Mouse (Mus musculus) erythroid progenitor cell, adult 5-6 weeks (primary cell): ENCODE results near the gene Ccdc85c. TPM values are rescaled to one million over a fixed set of nuclear protein-coding genes. Genes with fewer than 3 reads are reported as not detected.

Experiments
- ATAC-seq: replicated peaks from 2 replicates; pipeline ENCODE4 v1.8.0; 2016; ENCODE audit warnings: moderate number of reproducible peaks, mild to moderate bottlenecking, moderate TSS enrichment, inconsistent platforms; ENCODE audit not compliant: poor library complexity, low FRiP score, severe bottlenecking
- total RNA-seq, 2 experiments: library from RNA; stranded (forward) in 1 of 2; stranded (reverse) in 1 of 2; fragments of 150-400 nt in 1 of 2; fragments of 186-747, 209-891 nt in 1 of 2; gene quantifications; 2 replicates each; pipeline versions ENCODE4 v1.2.3 to v1.2.4; 2015 to 2017; ENCODE audit warnings: low replicate concordance in 2 of 2

Ccdc85c gene
- total RNA-seq, 2 experiments from 2014 or later: 6.3 TPM; not detected in 1

DNA sequence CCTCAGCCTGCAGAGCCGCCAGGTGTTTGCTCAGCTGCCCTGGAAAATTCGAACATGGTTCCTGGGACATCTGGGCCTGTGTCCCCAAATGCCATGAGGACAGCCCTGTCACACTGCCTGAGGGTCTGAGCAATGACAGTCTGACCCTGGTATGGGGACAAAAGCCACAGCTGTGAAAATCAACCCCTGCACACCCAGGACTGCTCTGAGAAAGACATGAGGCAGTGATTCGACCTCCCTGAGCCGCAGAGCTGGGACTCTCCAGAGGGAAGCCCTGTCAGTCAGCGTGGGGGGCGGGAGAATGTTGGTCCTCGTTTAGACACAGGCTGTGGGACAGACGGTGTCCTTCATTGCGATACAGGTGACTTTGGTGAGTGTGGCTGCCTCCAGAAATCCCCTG lies 29.6 kb downstream of the Ccdc85c start:
- ATAC-seq: no peak

DNA sequence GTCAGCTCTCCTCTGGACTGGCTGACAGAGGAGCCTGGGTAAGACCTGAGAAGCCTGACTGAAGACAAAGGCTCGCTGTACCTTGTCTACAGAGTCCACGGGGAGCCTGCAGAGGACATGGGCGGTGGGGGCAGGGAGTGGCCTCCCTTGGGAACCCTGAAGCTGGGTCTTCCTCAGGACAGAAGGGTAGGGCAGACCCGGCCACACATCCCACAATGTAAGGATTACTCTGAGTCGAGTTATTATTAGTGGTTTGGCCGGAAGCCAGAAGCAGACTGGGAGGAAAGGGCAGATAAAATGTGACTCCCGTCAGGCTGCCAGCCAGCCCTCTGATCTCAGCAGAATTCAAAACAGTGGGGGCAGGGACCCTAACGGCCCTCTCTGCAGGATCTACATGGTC lies 30.4 kb downstream of the Ccdc85c start:
- ATAC-seq: no peak

GRCm38 (mm10) chr12:108242243-108242745 lies 32.9 kb downstream of the Ccdc85c start:
- ATAC-seq: no peak

- no peak for ATAC-seq
Observed at GRCm38 (mm10) chr12:108241626-108242025, 33.6 kb downstream of the Ccdc85c start.

GRCm38 (mm10) chr12:108240953-108241588 lies 34.2 kb downstream of the Ccdc85c start:
- no peak for ATAC-seq

DNA sequence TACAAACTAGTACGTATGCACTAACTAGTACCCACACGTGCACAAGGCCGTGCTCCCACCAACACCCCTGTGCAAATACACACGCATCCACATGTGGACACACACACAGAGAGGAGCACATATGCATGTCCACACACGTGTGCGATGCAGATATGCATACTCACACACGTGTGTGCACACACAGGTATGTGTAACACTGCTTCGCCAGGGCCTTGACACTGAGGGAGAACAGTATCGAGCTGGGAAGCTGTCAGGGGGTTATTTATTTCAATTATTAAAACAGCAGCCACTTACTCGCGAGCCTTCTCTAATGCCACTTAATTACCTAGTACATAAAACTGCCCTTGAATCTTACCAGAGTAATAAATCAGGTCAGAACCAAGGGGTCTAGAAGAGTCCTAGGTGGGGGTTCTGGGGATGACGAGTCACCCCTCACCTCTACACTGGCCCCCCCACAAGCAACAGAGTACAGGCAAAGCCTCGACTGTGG lies 34.8 kb downstream of the Ccdc85c start:
- no peak for ATAC-seq

GRCm38 (mm10) chr12:108239441-108239840 lies 35.8 kb downstream of the Ccdc85c start:
- no peak for ATAC-seq

GRCm38 (mm10) chr12:108238395-108239035 lies 36.7 kb downstream of the Ccdc85c start:
- no peak for ATAC-seq

- ATAC-seq: no peak
Observed at GRCm38 (mm10) chr12:108237300-108238006, 37.8 kb downstream of the Ccdc85c start.

GRCm38 (mm10) chr12:108235976-108236555 lies 39.2 kb downstream of the Ccdc85c start:
- no peak for ATAC-seq

DNA sequence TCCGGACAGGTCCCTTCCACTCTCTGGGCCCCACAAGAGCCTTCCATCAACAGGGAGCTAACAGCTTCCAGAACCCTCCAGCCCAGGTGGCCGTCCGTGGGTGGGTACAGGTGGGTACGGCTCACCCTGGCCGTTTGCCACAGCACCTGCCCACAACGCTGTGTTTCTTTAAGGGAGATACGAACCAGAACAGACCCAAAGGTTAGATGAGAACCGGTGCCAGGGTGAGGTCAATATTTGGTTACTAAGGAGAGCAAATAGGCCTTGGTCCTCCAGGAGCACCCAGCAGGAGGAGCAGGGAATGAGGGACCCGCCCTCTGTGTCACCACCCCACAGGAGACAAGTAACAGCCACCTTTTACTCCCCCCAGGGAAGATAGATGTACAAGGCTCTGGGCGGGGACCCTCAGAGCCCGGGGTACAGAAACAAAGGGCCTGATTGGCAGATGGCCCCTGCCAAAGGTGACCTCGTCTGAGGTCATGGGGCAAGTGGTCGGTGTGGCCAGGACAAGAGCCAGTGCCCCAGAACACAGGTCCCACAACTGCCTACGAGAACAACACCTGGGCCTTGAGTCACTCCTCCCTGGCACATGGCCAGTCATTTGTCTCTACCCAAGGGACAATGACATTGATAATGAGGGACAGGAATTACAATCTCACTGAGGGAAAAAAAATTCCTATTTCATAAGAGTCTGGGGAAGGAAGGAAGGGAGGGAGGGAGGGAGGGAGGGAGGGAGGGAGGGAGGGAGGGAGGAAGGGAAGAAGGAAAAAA lies 40.2 kb downstream of the Ccdc85c start:
- ATAC-seq: no peak

DNA sequence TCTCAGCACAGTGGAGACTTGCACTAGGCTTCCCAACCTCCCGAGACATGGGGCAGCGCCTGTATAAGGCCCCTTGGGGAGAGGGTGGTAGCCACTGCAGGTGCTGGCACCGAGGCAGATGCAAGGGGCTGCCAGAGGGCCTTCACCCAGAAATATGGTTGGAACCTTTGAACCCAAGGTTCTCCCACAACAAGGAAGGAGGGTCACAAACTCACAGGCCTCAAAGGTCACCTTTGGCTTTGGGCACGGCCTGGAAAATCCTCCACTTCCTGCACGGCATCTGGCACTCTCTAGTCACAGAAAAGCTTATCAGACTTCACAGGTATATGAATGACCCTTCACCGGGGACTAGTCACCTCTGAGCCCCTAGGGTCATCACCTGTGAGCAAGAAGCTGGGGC lies 41.5 kb downstream of the Ccdc85c start:
- no peak for ATAC-seq

DNA sequence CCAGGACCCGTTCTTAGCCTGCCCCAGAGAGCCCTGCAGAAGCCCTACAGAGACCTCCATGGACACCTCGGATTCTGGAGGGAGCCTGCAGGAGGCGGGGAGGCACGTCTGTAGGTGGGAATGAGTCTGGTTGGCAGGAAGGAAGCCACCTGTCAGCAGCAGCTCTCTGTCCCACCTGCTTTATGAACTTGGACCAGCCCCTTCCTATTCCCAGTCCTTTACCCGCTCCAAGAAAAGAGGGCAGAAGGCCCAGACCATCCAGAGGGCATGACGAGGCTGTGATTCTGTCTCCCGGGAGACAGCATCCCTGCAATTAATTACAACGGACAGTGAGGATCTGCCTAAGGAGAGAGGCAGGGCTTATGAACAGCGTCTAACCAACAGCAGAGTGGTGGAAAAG lies 43.3 kb downstream of the Ccdc85c start:
- no peak for ATAC-seq

DNA sequence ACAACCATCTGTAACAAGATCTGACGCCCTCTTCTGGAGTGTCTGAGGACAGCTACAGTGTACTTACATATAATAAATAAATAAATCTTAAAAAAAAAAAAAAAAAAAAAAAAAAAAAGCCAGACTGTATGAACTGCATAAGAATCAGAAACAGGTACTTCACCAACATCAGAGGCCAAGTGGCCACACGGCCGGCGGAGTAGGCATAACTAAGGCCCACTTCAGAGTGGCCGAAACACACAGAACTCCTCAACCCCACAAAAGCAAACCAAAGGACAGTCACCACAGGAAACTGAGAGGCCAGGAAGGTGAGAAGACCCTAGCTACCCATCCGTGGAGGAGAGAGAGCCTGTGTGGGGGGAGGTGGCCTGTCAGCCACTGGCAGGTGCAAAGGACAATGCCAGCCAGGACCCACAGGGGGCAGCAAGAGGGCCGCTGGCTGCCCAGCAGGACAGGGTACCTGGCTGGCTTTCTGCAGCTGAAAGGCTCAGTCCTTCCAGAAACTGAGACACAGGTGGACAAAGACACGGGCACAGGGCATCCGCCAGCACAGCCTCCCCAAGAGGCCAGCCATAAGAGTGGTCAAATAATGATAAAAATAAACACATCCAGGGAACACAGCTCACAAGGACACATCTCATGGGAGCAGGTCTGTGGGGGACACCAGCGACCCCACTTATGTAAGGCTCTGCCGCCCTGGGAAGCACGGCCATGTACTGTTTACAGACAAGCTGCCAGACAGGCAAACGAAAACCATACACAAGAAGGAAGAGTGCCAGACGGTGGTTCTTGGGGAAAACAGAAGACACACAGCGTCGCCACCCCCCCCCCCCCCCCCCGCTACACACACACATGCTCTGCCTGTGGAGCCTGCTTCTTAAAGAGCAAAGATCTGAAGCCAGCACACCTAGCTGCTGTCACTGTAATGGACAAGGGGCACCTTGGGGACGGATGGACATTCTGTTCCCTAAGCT lies 44.1 kb downstream of the Ccdc85c start:
- no peak for ATAC-seq

GRCm38 (mm10) chr12:108230077-108230476 lies 45.1 kb downstream of the Ccdc85c start:
- ATAC-seq: no peak

DNA sequence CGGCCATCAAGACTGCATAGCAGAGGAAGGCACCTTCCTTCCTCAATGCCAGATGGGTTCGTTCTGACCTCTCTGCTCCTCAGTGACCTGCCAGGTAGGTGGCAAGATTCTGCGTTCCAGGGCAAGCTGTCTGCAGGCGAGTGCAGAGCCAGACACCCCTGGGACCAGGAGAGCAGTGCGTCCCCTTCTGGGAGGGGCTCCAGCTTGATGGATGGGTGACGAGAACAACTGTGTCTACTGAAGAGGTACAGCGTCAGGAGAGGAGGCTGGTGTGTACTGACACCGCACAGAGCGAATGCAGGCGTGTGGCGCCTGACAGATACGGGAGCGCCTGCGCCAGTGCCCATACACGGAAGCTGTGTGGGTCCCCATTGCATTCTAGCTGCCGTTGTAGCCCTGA lies 47.7 kb downstream of the Ccdc85c start:
- ATAC-seq: no peak

DNA sequence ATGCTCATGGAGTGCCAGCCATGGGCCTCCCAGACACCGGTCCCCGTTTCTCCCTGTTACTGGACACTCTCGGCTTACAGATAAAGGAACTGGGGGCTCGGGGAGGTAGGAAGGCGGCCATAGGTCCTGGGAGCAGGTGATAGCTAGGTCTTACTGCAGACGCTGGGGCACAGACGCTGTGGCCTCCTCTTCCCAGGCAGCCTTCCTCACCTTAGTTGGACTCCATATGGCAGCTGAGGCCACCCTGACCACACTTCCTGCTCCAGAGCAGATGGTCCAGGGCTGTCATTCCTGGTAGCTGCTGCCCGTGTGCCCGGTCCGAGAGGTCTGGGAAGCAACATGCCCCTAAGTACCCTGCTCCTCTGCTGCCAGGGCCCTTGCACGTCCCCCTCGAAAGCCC lies 48.3 kb downstream of the Ccdc85c start:
- no peak for ATAC-seq

DNA sequence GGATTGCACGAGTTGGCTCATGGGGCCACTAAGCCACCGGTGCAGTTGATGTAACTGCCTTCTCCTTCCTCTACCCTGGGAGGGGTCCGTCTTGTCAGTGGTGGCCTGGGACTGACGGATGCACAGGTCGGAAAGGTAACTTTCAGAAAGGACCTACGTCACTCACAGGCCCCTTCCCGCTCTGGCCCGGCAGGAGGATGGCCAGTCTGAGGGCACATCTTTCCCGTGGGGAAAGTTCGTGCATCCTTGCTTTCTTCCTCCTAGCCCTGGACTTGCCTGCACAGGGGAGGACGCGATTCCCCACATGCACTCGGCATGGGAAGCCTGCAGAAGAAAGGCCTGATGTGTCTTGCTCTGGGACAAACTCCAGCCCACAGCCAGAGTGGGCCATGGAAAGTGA lies 49.0 kb downstream of the Ccdc85c start:
- ATAC-seq: no peak

DNA sequence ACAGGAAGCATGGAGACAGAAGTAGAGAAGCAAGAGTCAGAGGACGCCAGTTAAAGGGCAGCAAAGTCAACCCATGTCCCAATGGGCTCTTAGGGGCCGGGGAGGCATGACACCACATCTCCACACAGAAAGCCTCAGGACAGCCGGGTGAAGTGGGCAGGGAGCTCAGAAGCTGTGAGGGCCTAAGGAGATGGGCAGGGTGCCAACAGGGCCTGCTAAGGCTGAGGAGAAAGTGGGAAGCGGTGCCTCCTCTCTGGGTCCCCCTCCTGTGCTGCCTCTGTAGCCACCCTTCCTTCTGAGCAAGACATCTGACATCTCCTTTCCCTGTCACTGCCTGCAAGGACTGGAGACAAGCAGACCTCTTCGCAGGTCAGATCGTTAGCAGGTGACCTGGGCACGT lies 49.4 kb downstream of the Ccdc85c start:
- ATAC-seq: no peak
